Mouse (Mus musculus): ENCODE results near the gene Oaz3.

The Oaz3 gene

GRCm38 (mm10) chr3:94443597-94443964, at the start of gene Oaz3:
Gene Oaz3 (minus strand): TSS chr3:94443915.
- DNase-seq (ENCODE audit: low spot score in 2 of 2) = no peak

- DNase-seq (ENCODE audit: low spot score in 2 of 2) = no peak
These were observed 43.9 kb upstream of the Oaz3 start for GRCm38 (mm10) chr3:94487581-94487980.

DNA sequence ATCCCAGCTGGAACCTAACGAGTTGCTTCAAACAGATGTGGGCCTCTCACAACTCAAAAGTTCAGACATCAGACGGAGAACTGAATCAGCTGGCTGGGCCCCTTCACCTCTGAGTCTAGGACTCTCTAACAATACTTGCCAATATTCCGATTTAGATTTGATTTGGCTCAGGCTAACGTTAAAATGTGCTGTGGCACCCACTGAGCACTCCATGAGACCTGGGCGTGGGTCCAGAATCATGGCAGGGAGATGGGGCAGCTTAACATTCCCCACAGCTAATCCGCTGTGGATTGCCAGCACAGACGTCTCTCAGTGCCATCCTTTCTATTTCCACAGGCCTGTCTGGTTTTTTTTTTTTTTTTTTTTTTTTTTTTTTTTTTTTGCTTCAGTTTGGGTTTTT, 42.2 kb upstream of the Oaz3 start:
- no peak for DNase-seq (ENCODE audit: low spot score in 2 of 2)

DNA sequence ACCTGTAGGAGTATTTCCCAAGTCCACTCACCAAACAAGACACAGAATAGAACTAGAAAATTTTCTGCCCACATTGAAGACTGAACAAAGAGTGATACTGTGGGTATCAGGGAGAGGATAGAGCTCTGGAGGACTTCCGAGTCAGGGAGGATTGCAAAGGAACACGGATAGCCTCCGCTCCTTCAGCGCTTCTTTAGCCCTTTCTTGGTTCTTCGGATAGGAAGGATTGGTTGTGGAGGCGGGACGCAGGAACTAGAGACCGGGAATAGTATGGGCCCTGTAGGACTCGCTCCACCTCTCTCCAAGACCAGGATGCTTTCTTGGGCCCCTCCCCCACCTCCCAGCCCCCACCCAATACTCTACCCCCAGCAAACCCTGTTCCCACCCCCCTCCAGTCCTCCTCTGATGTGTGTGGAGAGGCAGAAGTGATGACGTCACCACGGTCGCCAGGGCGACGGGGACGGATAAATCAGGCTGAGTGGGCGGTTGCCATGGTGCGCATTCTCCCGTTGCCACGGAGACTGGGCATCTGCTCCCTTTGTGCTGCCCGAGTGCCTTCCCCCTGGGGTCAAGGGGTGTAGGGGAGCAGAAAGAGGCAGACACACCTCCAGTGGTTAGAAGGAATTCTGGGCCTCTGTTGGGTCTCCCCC, 40.2 kb upstream of the Oaz3 start:
- no peak for DNase-seq (ENCODE audit: low spot score in 2 of 2)

DNA sequence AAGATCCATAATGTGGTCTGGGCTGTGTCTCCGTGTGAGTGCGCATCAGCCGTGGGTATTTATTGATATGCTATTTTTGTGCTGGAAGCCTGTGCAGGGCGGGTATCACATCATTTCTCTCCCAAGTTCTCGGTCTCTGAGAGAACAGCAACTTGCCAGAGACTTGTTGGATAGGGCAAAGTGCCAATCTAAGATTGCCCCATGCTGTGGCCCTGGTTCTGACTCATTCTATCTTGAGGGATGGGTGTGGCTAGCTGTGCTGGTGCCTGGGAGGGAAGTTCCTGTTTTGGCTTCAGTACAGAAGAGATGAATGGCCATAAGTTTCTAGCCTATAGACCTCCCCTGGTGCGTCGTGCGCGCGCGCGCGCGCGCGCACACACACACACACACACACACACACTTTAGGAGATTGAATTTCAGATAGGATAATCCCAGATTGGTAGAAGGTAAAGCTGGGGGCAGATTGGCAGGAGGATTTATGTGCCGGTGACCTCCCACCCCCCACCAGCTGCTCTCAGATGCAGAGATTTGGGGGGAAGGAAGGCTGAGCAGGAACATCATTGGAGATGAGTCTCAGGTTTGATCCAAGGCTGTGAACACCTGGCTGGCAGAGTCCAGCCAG, 39.2 kb upstream of the Oaz3 start:
- DNase-seq (ENCODE audit: low spot score in 2 of 2) = no peak

DNA sequence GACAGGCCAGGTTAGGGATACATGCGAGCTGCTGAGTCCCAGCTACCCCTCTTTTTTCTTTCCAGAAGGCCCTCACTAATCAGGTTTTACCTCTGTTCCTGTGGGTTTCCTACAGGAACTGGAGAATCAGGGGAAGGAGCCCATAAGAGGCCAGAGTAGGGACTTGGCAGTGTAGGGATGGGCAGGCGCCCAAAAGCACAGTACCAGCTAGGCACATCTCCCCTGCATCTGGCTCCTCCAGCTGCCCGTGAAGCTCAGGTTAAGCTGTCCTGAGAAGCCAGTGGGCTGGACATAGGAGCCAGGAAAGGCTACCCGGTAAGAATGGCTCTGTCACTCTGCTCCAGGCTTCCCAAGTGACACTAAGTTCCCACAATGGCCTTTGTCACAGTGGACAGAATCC, 37.7 kb upstream of the Oaz3 start:
- DNase-seq (ENCODE audit: low spot score in 2 of 2) = no peak

DNA sequence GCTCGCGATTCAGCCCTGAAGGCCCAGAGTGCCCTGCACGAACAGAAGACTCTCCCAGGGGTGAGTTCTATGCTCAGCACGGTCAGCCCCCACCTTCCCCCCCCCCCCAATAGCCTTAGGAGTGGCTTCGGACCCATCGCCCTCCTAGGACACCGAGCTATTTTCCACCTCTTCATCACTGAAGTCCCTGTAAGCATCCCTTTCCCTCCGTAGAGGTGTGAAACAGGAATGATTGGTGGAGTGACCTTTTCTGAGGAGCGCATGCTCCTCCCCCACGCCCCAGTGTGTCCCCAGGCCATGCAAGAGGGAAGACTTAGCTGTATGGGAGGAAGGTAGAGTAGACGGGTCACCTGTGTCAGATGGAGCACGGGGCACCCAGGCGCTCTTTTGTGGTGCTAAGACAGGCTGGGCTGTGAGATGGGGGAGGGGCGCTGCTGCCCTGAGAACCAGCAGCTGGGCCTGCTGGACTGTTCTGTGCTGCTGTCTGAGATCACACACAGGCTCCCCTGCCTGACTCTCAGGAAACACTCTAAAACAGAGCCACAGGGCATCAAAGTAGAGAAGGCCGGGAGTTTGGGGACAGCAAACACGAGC, 36.7 kb upstream of the Oaz3 start, which contains the start of gene Riiad1:
Gene Riiad1, minus strand, starts transcription at position 51 of the 594 bp plus-strand sequence.
- DNase-seq (ENCODE audit: low spot score in 2 of 2) = no peak

DNA sequence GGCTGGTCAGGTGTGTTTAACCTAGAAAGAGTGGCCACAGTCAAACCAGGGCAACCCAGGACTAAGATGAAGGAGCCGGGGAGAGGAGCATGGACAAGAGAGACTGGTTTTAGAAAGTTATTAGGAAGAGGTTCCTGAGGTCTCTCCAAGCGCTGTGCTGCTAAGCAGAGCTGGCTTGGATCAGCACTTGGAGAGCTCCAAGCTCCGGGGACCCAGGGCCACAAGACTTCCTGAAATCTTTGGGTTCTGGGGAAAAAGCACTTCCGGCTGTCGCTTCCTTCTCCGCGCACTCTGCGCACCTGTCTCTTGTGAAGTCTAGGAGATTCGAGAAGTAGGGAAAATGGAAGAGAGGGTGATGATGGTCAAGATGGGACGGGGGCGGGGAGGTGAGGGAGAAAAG, 35.8 kb upstream of the Oaz3 start:
- DNase-seq (ENCODE audit: low spot score in 2 of 2) = no peak

GRCm38 (mm10) chr3:94478591-94479169, 35.0 kb upstream of the Oaz3 start:
- no peak for DNase-seq (ENCODE audit: low spot score in 2 of 2)

- peak in 1 of 2 experiments; percentile 19 for DNase-seq (ENCODE audit: low spot score in 2 of 2)
These were observed 34.3 kb upstream of the Oaz3 start, which contains the start of gene Celf3 for GRCm38 (mm10) chr3:94477981-94478422. Gene Celf3 (plus strand): TSS chr3:94478295.

DNA sequence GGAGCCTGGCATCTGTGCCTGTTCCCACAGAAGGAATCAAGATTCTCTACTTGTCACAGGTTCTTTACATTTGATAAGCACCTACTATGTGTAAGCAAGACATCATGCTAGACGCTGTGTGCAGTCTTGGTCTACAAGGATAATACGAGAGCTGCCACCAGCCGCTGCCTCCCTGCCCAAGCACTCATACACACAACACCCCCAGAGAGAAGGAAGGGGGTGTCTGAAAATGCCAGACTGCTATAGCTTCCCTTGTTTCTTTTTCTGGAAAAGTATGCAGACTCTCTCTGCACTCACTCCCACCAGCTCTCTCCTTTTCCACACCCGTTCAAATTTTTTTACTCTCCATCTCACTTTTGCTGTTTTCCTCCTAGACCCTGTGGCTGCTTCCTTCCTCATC, 33.7 kb upstream of the Oaz3 start:
- DNase-seq (ENCODE audit: low spot score in 2 of 2) = no peak

DNA sequence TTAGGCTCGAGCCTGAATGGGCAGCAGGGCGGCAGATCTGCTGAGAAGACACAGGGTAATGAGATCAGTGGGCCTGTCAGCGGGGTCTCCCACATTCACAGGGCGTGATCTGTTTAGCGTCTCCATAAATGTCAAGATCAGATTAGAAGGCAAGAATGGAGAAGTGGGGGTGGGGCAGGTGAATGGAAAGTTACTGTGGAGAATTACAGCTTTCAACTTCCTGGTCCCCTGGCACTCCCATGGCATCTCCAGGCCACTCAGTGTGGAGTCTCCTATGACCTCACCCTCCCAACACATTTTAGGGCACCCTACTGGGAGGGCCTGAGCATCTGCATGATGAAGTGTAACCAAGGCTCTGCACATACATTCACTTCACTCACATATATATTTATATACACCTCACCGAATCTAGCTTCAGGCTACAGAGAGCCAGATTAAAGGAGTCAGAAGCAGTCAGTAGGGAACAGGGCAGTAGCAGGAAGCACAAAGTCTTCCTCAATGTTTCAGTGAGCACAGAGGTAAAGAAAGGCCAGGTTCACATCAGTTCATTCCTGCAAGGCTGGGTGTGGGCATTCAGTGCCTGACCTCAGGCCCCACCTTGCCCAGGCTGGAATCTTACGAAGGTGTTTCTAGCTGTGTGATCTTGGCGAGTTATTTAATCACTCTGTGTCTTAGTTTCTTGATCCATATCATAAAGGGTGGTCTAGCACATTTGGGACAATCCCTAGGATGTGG, 32.8 kb upstream of the Oaz3 start:
- no peak for DNase-seq (ENCODE audit: low spot score in 2 of 2)

GRCm38 (mm10) chr3:94473567-94474232, 30.0 kb upstream of the Oaz3 start:
- no peak for DNase-seq (ENCODE audit: low spot score in 2 of 2)

DNA sequence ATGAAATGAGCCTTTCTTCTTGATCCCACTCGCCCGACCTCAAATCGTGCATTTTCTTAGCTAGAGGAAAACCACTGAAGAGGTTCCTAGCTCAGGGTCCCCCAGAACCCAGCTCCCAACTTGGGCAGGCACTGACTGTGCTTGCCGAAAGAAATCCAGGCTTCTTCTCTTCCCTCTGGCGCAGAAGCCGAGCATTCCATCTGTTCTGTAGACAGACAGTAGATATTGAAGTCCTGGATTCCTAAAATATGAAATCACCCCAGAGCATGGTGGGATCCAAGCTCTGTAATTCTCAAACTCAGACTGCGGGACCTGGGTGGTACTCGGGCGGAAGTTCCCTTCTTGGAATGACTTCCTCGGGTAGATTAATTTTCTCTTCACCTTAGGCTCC, 29.4 kb upstream of the Oaz3 start:
- no peak for DNase-seq (ENCODE audit: low spot score in 2 of 2)

- no peak for DNase-seq (ENCODE audit: low spot score in 2 of 2)
These were observed 28.9 kb upstream of the Oaz3 start for GRCm38 (mm10) chr3:94472447-94473114.

GRCm38 (mm10) chr3:94468931-94469330, 25.2 kb upstream of the Oaz3 start:
- no peak for DNase-seq (ENCODE audit: low spot score in 2 of 2)

DNA sequence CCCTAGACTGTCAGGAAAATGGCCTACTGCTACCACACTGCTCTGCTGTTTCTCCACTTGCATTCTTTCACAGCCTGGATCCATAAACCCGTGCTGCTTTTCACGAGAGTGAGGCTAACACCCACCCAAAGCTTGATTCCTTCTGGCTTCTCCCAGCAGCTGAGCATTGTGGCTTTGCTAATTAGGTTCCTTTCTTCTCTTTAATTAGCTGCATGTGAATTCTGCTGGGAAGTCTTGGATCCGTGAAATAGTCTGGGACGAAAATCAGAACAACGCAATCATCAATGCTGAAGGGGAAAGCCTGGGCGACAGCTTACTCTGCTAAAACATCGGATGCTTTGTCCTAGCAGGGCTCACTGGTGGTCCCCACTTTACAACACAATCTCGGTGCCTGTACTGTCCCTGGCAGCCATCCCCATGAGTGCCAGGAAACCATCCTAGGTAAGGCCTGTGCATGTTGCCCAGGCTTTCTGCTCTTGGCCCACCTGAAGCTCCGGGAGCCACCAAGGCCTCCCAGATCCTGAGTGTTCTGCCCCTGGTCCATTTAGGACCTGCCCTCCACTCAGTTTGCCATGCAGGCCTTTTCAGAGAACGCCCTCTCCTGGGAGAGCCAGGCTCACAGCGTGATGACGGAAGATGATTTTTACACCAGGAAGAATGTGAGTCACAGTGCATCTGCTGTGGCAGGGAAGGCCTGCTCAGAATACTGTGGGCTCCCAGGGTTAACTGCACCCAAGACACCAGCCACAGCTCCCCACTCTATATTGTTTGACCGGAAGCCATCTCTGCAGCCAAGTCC, 22.1 kb upstream of the Oaz3 start:
- DNase-seq (ENCODE audit: low spot score in 2 of 2) = no peak

DNA sequence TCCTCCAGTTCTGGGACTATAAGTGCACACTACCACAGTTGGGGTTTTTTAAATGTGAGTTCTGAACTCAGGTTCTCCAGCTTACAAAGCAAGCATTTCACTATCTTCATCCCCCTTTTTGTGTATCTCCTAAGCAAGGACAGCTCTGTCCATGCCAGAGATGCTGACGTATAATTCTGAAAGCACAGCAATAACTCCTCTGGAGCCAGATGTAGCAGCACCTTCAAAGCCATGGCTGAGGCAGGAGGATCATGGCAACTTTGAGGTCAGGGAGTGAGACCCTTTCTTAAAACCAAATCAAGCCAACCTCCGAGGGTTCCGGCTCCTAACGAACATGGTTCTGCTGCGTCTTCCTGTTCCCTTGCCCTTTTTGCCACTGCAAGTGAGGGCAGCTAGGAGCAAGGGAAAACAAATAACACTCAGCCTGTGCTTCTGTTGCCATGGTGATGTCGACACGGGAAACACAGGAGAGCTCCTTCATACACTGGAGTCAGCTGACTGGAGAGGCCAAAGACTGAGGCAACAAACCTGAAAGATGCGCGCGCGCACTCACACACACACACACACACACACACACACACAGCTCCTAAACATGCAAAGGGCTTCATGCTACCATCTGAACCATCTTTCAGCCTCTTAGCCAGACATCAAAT, 20.3 kb upstream of the Oaz3 start:
- no peak for DNase-seq (ENCODE audit: low spot score in 2 of 2)

DNA sequence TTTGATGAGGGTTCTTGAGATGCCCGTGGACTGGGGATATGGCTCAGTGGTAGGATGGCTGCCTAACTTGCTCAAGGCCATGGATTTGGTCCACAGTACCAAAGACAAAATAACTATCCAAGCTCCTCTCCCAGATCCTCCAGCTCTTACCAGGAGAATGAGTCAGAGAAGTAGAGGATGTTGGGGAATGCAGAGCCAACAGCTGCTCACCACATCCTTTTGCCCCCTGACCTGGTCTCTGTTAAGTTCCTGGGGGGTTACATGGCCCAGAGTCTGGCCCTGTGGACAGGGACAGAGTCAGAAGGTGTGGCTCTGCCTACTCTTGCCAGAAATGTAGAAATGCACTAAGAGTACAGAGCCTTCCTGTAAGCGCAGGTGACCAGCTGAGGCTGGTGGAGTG, 16.1 kb upstream of the Oaz3 start:
- DNase-seq (ENCODE audit: low spot score in 2 of 2) = no peak

DNA sequence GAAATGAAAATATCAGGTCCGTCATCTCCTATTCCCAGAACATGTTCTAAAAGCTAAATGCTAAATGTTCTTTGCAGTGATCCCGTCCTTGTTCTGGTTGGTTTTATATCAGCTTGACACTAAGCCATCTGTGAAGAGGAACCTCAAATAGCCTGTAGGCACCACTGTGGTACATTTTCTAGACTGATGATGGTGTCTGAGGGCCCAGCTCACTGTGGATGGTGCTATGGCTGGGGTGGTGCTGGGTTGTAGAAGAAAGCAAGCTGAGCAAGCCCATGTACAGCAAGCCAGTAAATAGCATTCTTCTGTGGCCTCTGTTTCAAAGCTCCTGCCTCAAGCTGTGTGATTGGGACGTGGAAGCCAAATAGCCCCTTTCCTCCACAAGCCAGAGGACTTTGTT, 13.3 kb upstream of the Oaz3 start:
- no peak for DNase-seq (ENCODE audit: low spot score in 2 of 2)
